Mouse (Mus musculus): ENCODE results near the gene Npcd.

DNA sequence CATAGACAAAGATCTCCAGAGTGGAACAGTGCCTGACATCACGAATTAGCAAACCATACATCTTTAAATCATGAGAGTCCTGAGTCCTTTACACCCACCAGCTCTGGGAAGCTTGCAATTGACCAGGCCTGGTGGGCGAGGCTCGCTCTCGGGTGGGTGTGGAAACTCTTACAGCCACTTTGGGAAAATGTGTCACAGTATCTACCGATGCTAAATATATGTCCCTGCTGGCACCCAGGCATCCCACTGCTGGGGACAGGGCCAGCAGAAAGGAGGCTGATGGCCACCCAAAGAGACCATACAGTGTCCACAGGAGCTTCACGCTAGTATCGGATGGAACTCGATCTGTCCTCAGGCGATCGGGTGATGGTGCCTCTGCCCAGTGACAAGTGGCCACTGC lies 35.4 kb downstream of the Npcd start:
- TF ChIP-seq CTCF (IDR thresholded peaks at IDR 0.05; ENCODE audit: low read depth, low read length) (no peak), POLR2A (IDR thresholded peaks at IDR 0.05; ENCODE audit: extremely low read depth, insufficient read depth, low read length) (no peak)
